Mouse (Mus musculus) left cerebral cortex, postnatal 10 days (tissue): Measurements from ENCODE around the gene Map2. TPM values are rescaled to one million over a fixed set of nuclear protein-coding genes. Genes with fewer than 3 reads are reported as not detected.

ENCODE experiments used
- DNase-seq, 2 experiments: peaks; one replicate each; pipeline ENCODE4 v3.0.0; 2021 to 2022; ENCODE audit warnings: low spot score in 2 of 2, mixed read lengths in 1 of 2; ENCODE audit errors: extremely low spot score in 1 of 2
- intact Hi-C: fragments of 180-260 bp; cut with DNase I; formaldehyde crosslinking; loops from one replicate; pipeline ENCODE4 v1.15.1; 2025
- total RNA-seq, 2 experiments: library from RNA; stranded (reverse); gene quantifications; 2 replicates each; pipeline ENCODE4 v1.2.3; 2021

Gene Map2
- total RNA-seq, 2 experiments from 2014 or later: 1,154 to 1,199 TPM

DNA sequence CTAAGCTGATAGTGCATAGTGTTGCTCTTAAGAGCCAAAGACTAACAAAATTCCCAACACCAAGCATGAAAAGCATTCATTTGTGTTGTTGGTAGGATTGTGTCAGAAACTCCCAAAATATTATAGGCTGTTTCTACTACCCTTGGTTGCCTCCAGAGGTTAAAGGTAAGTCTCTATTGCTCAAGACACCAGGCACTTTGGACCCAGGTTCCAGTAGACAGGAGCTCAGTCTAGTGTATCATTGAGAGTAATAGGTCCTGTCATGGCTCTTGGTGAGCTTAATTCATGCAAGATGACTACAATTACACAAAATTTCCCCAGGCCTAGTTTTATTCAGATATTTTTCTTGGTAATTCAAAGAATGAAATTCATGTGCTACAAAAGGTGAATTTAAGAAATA lies 176.3 kb downstream of the Map2 start:
- intact Hi-C loops: no loop called here
- no peak for DNase-seq

GRCm38 (mm10) chr1:66361799-66362198 lies 186.7 kb downstream of the Map2 start:
- intact Hi-C loops: no loop called here
- DNase-seq: no peak

DNA sequence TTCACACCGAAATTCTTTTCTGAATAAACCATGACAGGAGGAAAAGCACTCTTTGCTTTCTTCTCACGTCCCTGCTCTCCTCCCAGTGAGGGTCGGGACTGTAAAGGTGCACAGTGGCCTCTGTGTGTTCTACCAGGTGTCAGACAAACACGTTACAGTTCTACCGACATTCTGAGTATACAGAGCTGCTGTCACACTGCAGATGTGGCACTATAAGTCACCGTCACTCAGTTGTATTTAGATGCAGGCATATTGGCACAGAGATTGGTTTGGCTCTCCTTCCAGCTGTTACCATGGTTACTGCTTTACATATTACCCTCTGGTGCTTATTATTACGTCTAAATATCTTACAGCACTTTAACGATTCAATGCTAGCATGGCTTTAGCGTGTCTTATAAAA lies 188.2 kb downstream of the Map2 start:
- DNase-seq: peak in 1 of 2 experiments; percentile 31
- intact Hi-C loops: no loop called here

DNA sequence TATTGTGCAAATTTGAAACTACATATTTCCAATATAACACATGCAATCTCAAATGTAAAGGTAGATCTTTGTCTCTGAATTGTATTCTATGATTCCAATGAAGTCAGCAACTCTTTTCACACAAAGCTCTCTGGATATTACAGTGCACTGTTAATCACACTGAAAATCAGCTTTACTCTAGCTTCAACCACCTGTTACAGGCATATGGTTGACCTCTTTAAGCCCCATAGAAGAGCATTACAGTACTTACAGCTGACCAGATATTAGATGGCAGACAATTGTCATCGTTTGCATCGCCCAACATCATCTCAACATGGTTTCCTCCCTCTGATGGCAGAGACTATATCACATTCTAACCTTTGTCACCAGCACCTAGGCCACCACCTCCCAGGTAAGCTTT lies 189.3 kb downstream of the Map2 start:
- intact Hi-C loops: no loop called here
- DNase-seq: no peak

DNA sequence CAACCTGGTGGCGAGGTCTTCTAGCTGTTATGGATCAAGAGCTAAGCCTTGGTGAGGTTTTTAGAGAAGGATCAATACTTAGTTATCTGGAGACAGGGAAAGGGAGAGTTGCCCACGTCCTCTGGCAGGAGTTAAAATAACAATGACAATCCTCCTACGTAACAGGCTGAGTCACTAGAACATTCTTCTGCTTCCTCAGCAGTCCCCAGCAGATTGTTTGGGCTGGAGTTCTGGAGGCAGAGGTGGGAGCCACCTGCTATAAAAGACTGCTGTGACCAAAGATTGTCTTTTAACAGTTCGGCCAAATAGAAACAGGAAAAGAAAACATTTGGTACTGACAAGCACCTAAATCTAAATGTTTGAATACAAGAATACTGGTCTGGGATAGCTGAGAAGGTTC lies 190.5 kb downstream of the Map2 start:
- intact Hi-C loops: no loop called here
- no peak for DNase-seq

DNA sequence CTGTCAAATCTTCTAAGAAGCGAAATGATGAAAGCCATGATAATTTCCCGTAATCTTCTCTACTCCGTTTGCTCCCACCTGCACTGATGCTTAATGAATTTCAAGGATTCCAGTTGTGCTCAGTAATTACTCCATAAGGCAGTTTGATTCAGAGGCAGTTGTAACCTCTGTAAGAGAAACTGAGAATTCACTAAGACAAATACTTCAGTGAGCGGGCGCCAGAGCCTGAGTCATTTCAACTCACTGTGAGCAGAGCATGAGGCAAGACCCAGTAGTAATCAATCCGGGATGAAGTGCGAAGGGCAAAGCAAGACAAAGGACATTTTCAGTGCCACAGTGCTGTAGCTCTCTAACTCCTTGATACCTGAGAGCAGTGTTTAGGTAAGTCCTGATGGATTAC lies 194.4 kb downstream of the Map2 start:
- DNase-seq: no peak
- intact Hi-C loops: no loop called here

GRCm38 (mm10) chr1:66371371-66371770 lies 196.3 kb downstream of the Map2 start:
- intact Hi-C loops: no loop called here
- DNase-seq: no peak

DNA sequence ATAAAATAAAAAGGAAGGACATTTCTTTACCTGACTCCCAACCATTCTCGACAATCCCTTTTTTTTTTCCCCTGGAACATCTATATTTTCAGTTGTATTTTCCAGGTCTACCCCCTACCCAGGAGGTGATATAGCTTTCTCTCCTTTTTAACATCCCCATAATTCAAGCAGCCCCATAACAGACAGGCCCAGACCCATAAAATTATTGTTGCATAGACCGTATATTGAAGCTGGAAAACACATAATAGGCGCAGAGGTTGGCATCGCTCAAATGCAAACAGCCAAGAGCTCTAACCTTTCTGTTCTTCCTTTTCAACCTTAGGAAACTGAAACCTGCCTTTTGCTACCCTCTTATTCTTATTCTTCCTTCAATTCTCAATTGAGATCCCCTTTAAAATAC lies 211.2 kb downstream of the Map2 start:
- no peak for DNase-seq
- intact Hi-C loops: loop anchor here (5.0 kb wide), 1 partner anchor 59 kb away; no protein-coding TSS in a partner anchor

DNA sequence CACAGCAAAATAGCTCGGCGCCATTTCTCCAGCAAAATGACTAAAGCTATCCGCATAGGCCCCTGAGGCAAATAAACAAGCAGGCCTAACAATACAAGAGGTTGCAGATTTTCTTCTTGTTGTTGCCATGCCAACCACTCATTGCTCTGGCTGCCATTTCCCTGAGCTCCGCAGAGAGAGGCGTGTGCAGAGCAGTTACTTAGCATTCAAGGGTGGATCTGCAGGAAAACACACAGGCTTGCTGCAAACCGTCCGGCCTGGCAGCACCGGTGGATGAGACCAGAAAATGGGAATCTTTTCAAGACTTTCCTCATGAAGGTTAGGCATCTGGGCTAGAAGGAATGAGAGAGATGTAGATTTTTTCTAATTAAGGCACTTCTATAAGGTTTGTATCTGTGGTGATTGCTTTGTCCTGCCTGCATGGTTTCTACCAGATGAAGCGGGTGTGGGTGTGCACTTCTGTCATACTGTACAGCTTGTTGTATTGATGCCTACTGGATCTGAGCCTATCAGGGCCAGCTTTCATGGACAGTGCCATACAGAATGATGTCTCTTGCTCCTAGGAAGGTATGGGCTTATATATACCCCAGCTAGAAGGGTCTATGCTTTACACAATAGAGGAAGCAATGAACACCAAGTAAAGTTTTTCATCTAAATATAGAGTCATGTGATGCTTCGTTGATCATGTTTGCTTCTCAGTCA lies 211.8 kb downstream of the Map2 start:
- intact Hi-C loops: loop anchor here (5.0 kb wide), 1 partner anchor 60 kb away; no protein-coding TSS in a partner anchor
- peak; percentile 49 to 73 for DNase-seq

GRCm38 (mm10) chr1:66388561-66388960 lies 213.5 kb downstream of the Map2 start:
- DNase-seq: no peak
- intact Hi-C loops: loop anchor here (5.0 kb wide), 1 partner anchor 61 kb away; no protein-coding TSS in a partner anchor

DNA sequence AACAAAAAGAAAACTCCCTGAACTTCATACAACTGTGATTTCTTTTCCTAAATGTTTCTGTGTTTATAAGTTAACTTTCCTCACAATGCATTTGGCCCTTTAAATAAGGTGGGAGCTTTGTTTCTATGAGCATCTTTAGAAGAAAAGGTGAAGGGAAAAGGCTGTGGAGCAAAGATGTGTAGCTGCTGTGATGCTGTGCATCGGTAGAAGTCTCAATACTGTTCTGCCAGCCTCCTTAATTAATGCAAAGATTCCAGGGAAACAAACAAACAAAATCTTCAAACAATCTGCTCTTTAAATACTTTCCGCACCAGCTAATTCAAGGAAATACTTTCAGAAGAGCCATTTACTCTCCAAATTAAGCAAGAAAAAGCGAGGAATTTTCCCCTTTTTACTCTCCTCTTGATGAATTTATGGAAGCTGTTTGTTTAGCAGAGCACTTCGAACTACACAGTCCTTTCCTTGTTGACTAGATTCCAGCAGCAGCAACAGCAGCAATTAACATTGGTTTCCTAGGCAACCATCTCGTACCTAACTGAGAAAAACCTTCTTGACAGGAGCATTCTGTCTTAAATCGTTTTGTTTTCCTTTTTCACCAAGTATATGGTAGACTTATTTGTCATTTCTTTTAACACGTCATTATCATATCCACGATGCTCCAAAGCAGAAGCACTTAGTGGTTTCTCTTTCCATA lies 220.0 kb downstream of the Map2 start:
- intact Hi-C loops: no loop called here
- no peak for DNase-seq

DNA sequence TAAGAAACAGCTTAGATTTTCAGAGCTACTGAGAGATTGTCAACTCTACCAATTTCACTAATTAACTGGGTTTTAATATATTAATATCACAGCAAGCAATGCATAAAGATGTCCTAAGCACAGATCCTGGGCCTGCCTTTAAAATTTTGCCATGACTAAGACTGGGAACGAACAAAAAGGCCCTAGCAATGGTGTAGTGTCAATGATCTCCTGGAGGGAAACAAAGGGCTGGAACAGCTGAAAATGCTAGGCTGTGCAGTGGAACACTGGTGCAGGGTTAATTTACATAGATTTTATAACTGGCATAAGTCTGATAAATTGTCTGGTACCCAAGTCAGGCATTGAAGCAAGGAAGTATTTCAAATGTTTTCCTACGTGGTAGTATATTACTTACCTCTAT lies 220.8 kb downstream of the Map2 start:
- intact Hi-C loops: no loop called here
- no peak for DNase-seq

- DNase-seq: no peak
- intact Hi-C loops: loop anchor here (10.0 kb wide), 1 partner anchor 297 kb away; no protein-coding TSS in a partner anchor
These were observed 226.8 kb downstream of the Map2 start for GRCm38 (mm10) chr1:66401902-66402301.

DNA sequence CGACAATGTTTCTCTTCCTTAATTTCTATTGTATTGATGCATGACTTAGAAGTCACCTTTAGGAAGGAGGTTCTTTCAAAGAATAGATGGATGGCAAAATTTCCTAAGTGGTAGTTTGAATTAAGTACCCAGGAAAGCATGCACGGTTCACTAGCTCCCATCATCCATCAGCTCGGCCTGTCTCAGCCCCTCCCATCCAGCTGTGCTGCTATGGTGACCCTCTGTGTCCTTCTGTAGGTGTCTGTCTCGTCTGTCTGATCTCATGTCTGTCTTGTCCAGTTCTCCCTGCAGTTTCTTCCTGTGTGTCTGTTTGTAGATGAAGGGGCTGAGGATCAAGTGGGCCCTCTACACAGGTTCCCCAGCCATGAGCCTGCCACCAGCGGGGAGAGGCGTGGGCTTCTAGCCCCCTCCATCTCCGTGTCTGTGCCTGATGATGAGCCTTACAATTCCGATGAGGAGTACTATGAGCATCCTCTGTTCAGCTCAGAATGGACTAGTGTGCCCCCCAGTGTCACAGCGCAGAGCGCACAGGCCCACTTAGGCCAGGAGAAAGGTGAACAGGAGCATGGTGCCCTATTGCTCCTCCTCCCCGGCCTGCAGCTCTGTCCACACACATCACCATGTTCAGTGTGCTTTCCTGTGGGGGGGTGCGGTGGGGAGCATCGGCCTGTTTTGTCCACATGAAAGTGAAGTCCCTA lies 232.3 kb downstream of the Map2 start:
- intact Hi-C loops: loop anchor here (10.0 kb wide), 1 partner anchor 303 kb away; no protein-coding TSS in a partner anchor
- DNase-seq: peak in 1 of 2 experiments; percentile 23

DNA sequence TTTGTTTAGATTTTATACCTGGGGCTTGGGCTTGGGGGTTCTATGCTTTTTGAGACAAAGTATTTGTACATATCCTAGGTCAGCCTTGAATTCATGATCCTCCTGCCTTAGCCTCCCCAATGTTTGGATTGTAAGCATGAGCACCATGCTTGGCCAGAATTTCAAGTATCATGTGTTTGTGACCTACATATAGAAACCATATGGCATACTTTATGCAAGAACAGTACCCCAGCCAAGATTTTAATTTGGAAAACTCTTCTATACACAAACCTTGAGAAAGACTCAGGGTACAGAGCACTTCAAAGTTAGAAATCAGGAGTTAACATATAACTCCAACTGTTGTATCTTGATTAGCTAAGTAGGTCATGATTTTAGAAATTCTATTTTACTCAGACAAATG lies 243.3 kb downstream of the Map2 start:
- no peak for DNase-seq
- intact Hi-C loops: loop anchor here (10.0 kb wide), 1 partner anchor 236 kb away; no protein-coding TSS in a partner anchor

DNA sequence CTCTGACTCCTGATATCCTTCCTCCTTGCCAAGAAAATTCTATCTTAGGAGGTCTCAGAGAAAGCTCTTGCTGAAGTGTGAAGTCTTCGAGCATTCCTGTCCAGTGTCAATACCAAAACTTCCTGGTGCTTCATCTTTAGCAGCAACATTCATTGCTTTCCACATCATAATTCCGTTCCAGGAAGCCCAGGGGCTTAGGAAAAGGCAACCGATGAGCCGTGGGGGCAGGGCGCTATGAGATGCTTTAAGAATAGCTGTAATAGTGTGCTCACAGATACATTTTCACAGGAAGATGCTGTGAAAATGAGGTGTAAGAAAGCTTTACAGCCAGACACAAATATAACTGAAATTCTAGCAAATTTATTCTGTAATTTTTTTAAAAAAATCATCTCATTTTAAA lies 251.0 kb downstream of the Map2 start:
- intact Hi-C loops: no loop called here
- no peak for DNase-seq

DNA sequence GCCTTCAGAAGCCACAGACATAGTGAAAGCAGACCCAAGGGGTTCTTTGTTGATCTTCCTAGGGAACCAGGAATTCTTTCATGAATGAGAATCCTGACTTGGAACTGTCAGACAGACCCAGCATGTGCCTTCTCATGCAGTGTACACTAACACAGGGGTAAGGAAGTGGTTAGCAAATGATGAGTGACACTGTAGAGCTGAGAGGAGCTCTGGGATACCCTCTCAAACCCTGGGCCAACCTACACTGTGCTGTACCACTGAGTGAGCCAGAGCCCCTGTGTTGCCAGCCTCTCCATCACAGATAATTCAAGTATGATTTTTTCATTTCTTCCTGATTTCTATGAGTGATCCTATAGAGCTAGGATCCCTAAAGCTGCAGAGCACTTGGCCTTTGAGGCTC lies 255.9 kb downstream of the Map2 start:
- intact Hi-C loops: no loop called here

GRCm38 (mm10) chr1:66431472-66431871 lies 256.4 kb downstream of the Map2 start:
- no peak for DNase-seq
- intact Hi-C loops: no loop called here

More for the DNA sequence above, 255.9 kb downstream of the Map2 start:
- DNase-seq: no peak

DNA sequence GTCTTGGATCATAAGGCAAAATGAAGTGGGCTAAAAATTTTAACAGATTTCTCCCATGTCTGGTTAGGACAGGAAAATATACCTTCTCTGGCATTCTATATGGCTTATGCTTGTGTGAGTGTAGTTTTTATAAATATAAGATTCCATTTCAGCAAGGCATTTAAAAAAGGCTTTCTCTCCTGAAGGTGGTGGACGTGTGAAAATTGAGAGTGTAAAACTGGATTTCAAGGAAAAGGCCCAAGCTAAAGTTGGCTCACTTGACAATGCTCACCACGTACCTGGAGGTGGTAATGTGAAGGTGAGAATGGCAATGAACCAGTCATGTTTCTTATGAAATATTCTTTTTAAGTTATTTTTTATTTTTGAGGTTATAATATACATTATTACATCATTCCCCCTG lies 263.0 kb downstream of the Map2 start:
- no peak for DNase-seq
- intact Hi-C loops: no loop called here

DNA sequence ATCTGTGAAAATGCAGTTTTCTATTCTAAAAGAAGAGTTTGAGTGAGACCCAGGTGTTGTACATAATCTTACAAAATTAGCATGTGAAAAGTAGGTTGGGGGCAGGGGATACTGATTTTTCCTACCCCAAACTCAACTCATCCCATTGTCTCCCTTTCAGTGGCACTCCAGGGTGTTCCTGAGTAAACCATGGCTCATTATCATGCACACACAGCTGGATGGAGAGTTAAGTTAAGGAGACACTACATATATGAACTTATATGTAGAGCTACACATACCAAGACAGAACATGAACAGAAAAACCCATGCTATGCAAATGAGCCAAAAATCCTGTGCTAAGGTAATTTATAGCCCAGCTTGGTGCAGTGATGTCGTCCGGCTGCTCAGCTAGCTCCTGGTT lies 267.8 kb downstream of the Map2 start:
- no peak for DNase-seq
- intact Hi-C loops: no loop called here
